Mouse (Mus musculus) midbrain, embryonic 16.5 days (tissue): ENCODE data around the gene Ltbp2. TPM values are rescaled to one million over a fixed set of nuclear protein-coding genes. Genes with fewer than 3 reads are reported as not detected.

Source experiments
- ATAC-seq: fragments of 200-750 bp; cut with Nextera tagmentation; 2 replicates; pipeline ENCODE4 v1.8.0; 2017; ENCODE audit warnings: moderate TSS enrichment
- H3K27ac ChIP-seq: fragments of 300-500 bp; sonication (generic); 2 replicates; pipeline ENCODE4 v1.5.1; 2014; ENCODE audit warnings: mild to moderate bottlenecking, low read length, mixed read lengths
- H3K27me3 ChIP-seq: fragments of 300-500 bp; sonication (generic); 2 replicates; pipeline ENCODE4 v1.6.1; 2014; ENCODE audit warnings: low read depth, low read length, mixed read lengths; ENCODE audit not compliant: control insufficient read depth, insufficient read depth
- H3K36me3 ChIP-seq: fragments of 300-500 bp; sonication (generic); 2 replicates; pipeline ENCODE4 v1.6.1; 2014; ENCODE audit warnings: mild to moderate bottlenecking, low read length, moderate library complexity, mixed read lengths; ENCODE audit not compliant: control insufficient read depth, insufficient read depth
- H3K4me1 ChIP-seq: fragments of 300-500 bp; sonication (generic); 2 replicates; pipeline ENCODE4 v1.6.1; 2014; ENCODE audit warnings: mild to moderate bottlenecking, low read length, mixed read lengths; ENCODE audit not compliant: control insufficient read depth, insufficient read depth
- H3K4me2 ChIP-seq: fragments of 300-500 bp; sonication (generic); 2 replicates; pipeline ENCODE4 v1.6.1; 2014; ENCODE audit warnings: mild to moderate bottlenecking, low read length, mixed read lengths
- H3K4me3 ChIP-seq: fragments of 300-500 bp; sonication (generic); 2 replicates; pipeline ENCODE4 v1.5.1; 2014; ENCODE audit warnings: low read depth, mild to moderate bottlenecking, low read length, moderate library complexity, mixed read lengths
- H3K9ac ChIP-seq: fragments of 300-500 bp; sonication (generic); 2 replicates; pipeline ENCODE4 v1.6.1; 2014; ENCODE audit warnings: low read depth, low read length, mixed read lengths
- H3K9me3 ChIP-seq: fragments of 300-500 bp; sonication (generic); replicated peaks from 2 replicates; pipeline ENCODE4 v1.6.1; 2014; ENCODE audit warnings: mild to moderate bottlenecking, low read length, mixed read lengths; ENCODE audit not compliant: control insufficient read depth, poor library complexity, severe bottlenecking
- WGBS: fragments of 180-500 bp; shearing (Covaris S2); extraction: QIAGEN DNeasy Blood & Tissue Kit; methylation state at CpG from one replicate; pipeline ENCODE4 v1.1.7; 2014; 5-methylcytosine and 5-hydroxymethylcytosine counted together
- polyA plus RNA-seq: library from polyadenylated mRNA; unstranded; fragments of >200 nt; fragmentation: Nextera tagmentation; extraction: Ambion mirVana; gene quantifications from 2 replicates; pipeline ENCODE4 v1.2.1, GENCODE M21; 2015

The Ltbp2 gene
- polyA plus RNA-seq, 1 experiment from 2014 or later, result 0.11 TPM

GRCm38 (mm10) chr12:84863196-84863595 lies 13.1 kb downstream of the Ltbp2 start:
- no peak overlapping the region for H3K4me3 ChIP-seq
- no peaks in the 10 kb centered on the region for H3K36me3 ChIP-seq
- H3K9me3 ChIP-seq, result no peaks in the 10 kb centered on the region
- H3K27me3 ChIP-seq, result no peaks in the 10 kb centered on the region
- H3K4me2 ChIP-seq, result no peak overlapping the region
- H3K27ac ChIP-seq, result no peak overlapping the region
- no peaks in the 10 kb centered on the region for H3K4me1 ChIP-seq
- 87% methylated on average over 5 of the region's 5 CpGs for WGBS
- H3K9ac ChIP-seq, result no peak overlapping the region
- no peak for ATAC-seq

GRCm38 (mm10) chr12:84862136-84862910 lies 14.0 kb downstream of the Ltbp2 start:
- 90% methylated on average over 14 of the region's 14 CpGs for WGBS
- H3K27ac ChIP-seq, result no peak overlapping the region
- no peaks in the 10 kb centered on the region for H3K27me3 ChIP-seq
- H3K9me3 ChIP-seq, result no peaks in the 10 kb centered on the region
- H3K4me2 ChIP-seq, result no peak overlapping the region
- no peak for ATAC-seq
- no peak overlapping the region for H3K4me3 ChIP-seq
- no peaks in the 10 kb centered on the region for H3K36me3 ChIP-seq
- no peaks in the 10 kb centered on the region for H3K4me1 ChIP-seq
- H3K9ac ChIP-seq, result no peak overlapping the region

- ATAC-seq, result no peak
- H3K4me3 ChIP-seq, result no peak overlapping the region
- H3K4me1 ChIP-seq, result no peaks in the 10 kb centered on the region
- H3K27ac ChIP-seq, result no peak overlapping the region
- no peak overlapping the region for H3K4me2 ChIP-seq
- H3K9ac ChIP-seq, result no peak overlapping the region
- no peaks in the 10 kb centered on the region for H3K27me3 ChIP-seq
- no peaks in the 10 kb centered on the region for H3K36me3 ChIP-seq
- 66% methylated on average over 17 of the region's 17 CpGs for WGBS
- H3K9me3 ChIP-seq, result no peaks in the 10 kb centered on the region
These were observed 17.9 kb downstream of the Ltbp2 start for GRCm38 (mm10) chr12:84858149-84859113.

GRCm38 (mm10) chr12:84857706-84858105 lies 18.6 kb downstream of the Ltbp2 start:
- H3K9ac ChIP-seq, result no peak overlapping the region
- H3K9me3 ChIP-seq, result no peaks in the 10 kb centered on the region
- no peak overlapping the region for H3K4me3 ChIP-seq
- H3K27me3 ChIP-seq, result no peaks in the 10 kb centered on the region
- no peak overlapping the region for H3K27ac ChIP-seq
- no peak for ATAC-seq
- no peaks in the 10 kb centered on the region for H3K4me1 ChIP-seq
- no peaks in the 10 kb centered on the region for H3K36me3 ChIP-seq
- no peak overlapping the region for H3K4me2 ChIP-seq
- 67% methylated on average over 4 of the region's 4 CpGs for WGBS

- no peaks in the 10 kb centered on the region for H3K4me1 ChIP-seq
- no peak overlapping the region for H3K4me3 ChIP-seq
- 86% methylated on average over 8 of the region's 8 CpGs for WGBS
- no peaks in the 10 kb centered on the region for H3K36me3 ChIP-seq
- no peak for ATAC-seq
- no peak overlapping the region for H3K27ac ChIP-seq
- no peak overlapping the region for H3K4me2 ChIP-seq
- H3K27me3 ChIP-seq, result no peaks in the 10 kb centered on the region
- H3K9me3 ChIP-seq, result no peaks in the 10 kb centered on the region
- no peak overlapping the region for H3K9ac ChIP-seq
These were observed 19.8 kb downstream of the Ltbp2 start for GRCm38 (mm10) chr12:84856532-84856931.

GRCm38 (mm10) chr12:84855084-84855625 lies 21.2 kb downstream of the Ltbp2 start:
- Histone ChIP-seq H3K9ac (no peak overlapping the region), H3K9me3 (no peaks in the 10 kb centered on the region), H3K4me1 (no peaks in the 10 kb centered on the region), H3K4me2 (no peak overlapping the region), H3K27ac (no peak overlapping the region), H3K4me3 (no peak overlapping the region), H3K27me3 (no peaks in the 10 kb centered on the region), H3K36me3 (no peaks in the 10 kb centered on the region)
- WGBS, result 89% methylated on average over 4 of the region's 4 CpGs
- ATAC-seq, result no peak

- Histone ChIP-seq H3K4me1 (no peaks in the 10 kb centered on the region), H3K9ac (no peak overlapping the region), H3K9me3 (no peaks in the 10 kb centered on the region), H3K4me3 (no peak overlapping the region), H3K27me3 (no peaks in the 10 kb centered on the region), H3K36me3 (no peaks in the 10 kb centered on the region), H3K4me2 (no peak overlapping the region), H3K27ac (no peak overlapping the region)
- ATAC-seq, result no peak
- WGBS, result 90% methylated on average over 4 of the region's 4 CpGs
These were observed 21.8 kb downstream of the Ltbp2 start for GRCm38 (mm10) chr12:84854392-84855033.

- Histone ChIP-seq H3K9me3 (no peaks in the 10 kb centered on the region), H3K27ac (no peak overlapping the region), H3K4me1 (no peaks in the 10 kb centered on the region), H3K9ac (no peak overlapping the region), H3K4me2 (no peak overlapping the region), H3K36me3 (no peaks in the 10 kb centered on the region), H3K4me3 (no peak overlapping the region), H3K27me3 (no peaks in the 10 kb centered on the region)
- WGBS, result 60% methylated on average over 11 of the region's 11 CpGs
- ATAC-seq, result no peak
These were observed 24.8 kb downstream of the Ltbp2 start for GRCm38 (mm10) chr12:84851403-84852040.
